Mouse (Mus musculus) olfactory bulb, adult 2 months (tissue): ENCODE data around the gene P4hb.

Experiments
- CTCF ChIP-seq: fragments of 200-500 bp; IDR thresholded peaks from 2 replicates; pipeline ENCODE4 v1.5.1; 2012; ENCODE audit warnings: low read depth, mild to moderate bottlenecking, low read length, moderate library complexity; ENCODE audit not compliant: insufficient read depth
- POLR2A ChIP-seq: fragments of 200-500 bp; IDR thresholded peaks from 2 replicates; pipeline ENCODE4 v1.6.1; 2012; ENCODE audit warnings: mild to moderate bottlenecking, low read depth, low read length, moderate library complexity; ENCODE audit not compliant: insufficient read depth

GRCm38 (mm10) chr11:120598990-120599549 is 26.0 kb upstream of the P4hb start:
- TF ChIP-seq CTCF (no peak), POLR2A (no peak)
